Mouse (Mus musculus): ENCODE results near the gene Trpm7.

- TF ChIP-seq POLR2A (IDR thresholded peaks at IDR 0.05; ENCODE audit: borderline replicate concordance, extremely low read depth, low read depth, low read length) (no peak), CTCF (IDR thresholded peaks at IDR 0.05; ENCODE audit: insufficient read depth, low read length) (no peak)
These were observed 106.4 kb downstream of the Trpm7 start for GRCm38 (mm10) chr2:126769431-126770181.
